Mouse (Mus musculus): Measurements from ENCODE around the gene Wdr73. TPM values are rescaled to one million over a fixed set of nuclear protein-coding genes. Genes with fewer than 3 reads are reported as not detected.

Gene Wdr73
- total and polyA plus RNA-seq, 3 experiments = 42.4 to 55.7 (median 48.1) TPM

DNA sequence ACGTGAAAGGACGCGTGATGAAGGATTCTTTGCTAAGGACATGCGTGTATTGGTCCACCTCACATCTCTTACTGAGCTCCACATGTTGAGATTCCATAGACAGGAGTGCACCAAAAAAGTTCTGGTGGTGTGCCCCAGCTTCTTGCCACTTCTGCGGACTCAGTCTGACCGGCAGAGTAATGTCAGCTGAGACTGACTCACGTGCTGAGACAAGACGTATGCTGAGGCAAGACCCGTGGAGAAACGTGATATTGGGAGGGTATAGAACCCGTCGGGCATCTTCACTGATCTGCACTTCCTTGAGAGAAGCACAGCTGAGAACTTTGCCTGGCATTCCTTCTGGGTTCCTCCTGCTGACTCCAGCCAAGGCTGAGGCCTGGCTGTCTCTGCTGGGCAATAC, 56.4 kb downstream of the Wdr73 start:
- Histone ChIP-seq H3K36me3 (replicated peaks in 1 of 2; ENCODE audit: control insufficient read depth in 1 of 2, insufficient read depth in 1 of 2, low read length in 1 of 2) (peaks cover 3 to 12% of the 10 kb centered on the region in 2 experiments), H3K9me3 (replicated peaks; ENCODE audit: low read length) (no peaks in the 10 kb centered on the region), H3K79me2 (replicated peaks; ENCODE audit: control insufficient read depth, extremely low read depth, insufficient read depth, poor library complexity, severe bottlenecking) (no peaks in the 10 kb centered on the region), H3K4me3 (replicated peaks in 1 of 3; ENCODE audit: low read depth in 2 of 3, low read length in 2 of 3, poor library complexity in 1 of 3) (no peak overlapping the region), H3K27ac (ENCODE audit: insufficient read depth, low read depth) (no peak overlapping the region), H3K4me2 (ENCODE audit: insufficient read depth, low read depth, poor library complexity, severe bottlenecking) (no peak overlapping the region), H3K9ac (ENCODE audit: insufficient read depth, low read depth) (no peak overlapping the region), H3K27me3 (replicated peaks) (no peaks in the 10 kb centered on the region), H3K4me1 (ENCODE audit: control insufficient read depth in 1 of 2, insufficient read depth in 2 of 2) (peaks cover 12 to 40% of the 10 kb centered on the region in 2 experiments; a peak in 3 of 4 replicates)
- dilution Hi-C loops (cut with MboI; ENCODE audit: extremely low pct_ligation_motif_present, extremely low pct_unique_long_range_greater_than_20kb, low sequenced_read_pairs) (no loop called here), in situ Hi-C loops (cut with MboI; ENCODE audit: low pct_ligation_motif_present, low pct_unique_long_range_greater_than_20kb, low sequenced_read_pairs) (loop anchor here (5.0 to 25.0 kb wide), 2 partner anchors 107 to 457 kb away; partner anchors contain the start of gene Fes)
- no peak for TF ChIP-seq CHD1 (IDR thresholded peaks at IDR 0.05; ENCODE audit: low read depth, low read length)
- no peak for TF ChIP-seq JUN (IDR thresholded peaks at IDR 0.05; ENCODE audit: insufficient read depth, low read depth, low read length)
- TF ChIP-seq ZMIZ1 (IDR thresholded peaks at IDR 0.05; ENCODE audit: low read depth, low read length) = no peak
- TF ChIP-seq NRF1 (IDR thresholded peaks at IDR 0.05; ENCODE audit: low read depth, low read length) = no peak
- no peak for TF ChIP-seq RAD21 (IDR thresholded peaks at IDR 0.05; ENCODE audit: low read depth, low read length)
- TF ChIP-seq PAX5 (IDR thresholded peaks at IDR 0.05; ENCODE audit: low read length) = no peak
- DNase-seq (ENCODE audit: extremely low read depth) = no peak

DNA sequence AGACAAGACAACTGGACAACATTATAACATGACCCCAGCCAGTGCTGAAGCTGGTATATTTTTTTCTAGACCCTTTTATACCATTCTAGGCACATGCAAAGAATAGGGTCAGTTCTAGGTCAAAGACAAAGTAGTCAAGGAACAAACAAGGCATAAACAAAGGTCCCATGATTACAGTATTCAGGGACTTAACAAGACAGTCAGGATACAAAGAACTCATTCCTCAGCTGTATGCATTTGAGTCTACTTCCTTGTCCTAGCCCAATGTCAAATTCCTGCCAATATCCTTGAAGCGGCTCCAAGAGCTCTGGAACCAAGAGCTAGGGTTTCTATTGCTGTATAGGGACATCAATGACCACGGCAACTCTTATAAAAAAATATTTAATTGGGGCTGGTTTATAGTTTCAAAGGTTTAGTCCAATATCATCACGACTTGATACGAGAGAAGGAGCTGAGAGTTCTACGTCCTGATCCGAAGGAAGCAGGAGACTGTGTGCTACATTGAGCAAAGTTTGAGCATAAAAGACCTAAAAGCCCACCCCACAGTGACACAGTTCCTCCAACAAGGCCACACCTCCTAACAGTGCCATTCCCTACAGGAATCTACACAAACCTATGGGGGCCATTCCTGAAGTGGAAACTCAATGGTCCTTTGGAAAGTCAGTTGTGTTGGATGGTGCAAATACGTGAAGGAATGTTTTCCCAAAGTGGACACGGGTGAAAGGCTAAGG, 57.0 kb downstream of the Wdr73 start:
- H3K9ac ChIP-seq (ENCODE audit: insufficient read depth, low read depth) = no peak overlapping the region

More for the DNA sequence above, 57.0 kb downstream of the Wdr73 start:
- H3K36me3 ChIP-seq (replicated peaks in 1 of 2; ENCODE audit: control insufficient read depth in 1 of 2, insufficient read depth in 1 of 2, low read length in 1 of 2) = peaks cover 3 to 12% of the 10 kb centered on the region in 2 experiments
- in situ Hi-C loops (cut with MboI; ENCODE audit: low pct_ligation_motif_present, low pct_unique_long_range_greater_than_20kb, low sequenced_read_pairs) (loop anchor here (25.0 kb wide), 1 partner anchor 457 kb away; the partner anchor contains the start of gene Fes), dilution Hi-C loops (cut with MboI; ENCODE audit: extremely low pct_ligation_motif_present, extremely low pct_unique_long_range_greater_than_20kb, low sequenced_read_pairs) (no loop called here)
- H3K4me2 ChIP-seq (ENCODE audit: insufficient read depth, low read depth, poor library complexity, severe bottlenecking) = no peak overlapping the region
- no peak overlapping the region for H3K4me3 ChIP-seq (replicated peaks in 1 of 3; ENCODE audit: low read depth in 2 of 3, low read length in 2 of 3, poor library complexity in 1 of 3)
- H3K27ac ChIP-seq (ENCODE audit: insufficient read depth, low read depth) = no peak overlapping the region
- TF ChIP-seq MXI1 (IDR thresholded peaks at IDR 0.05; ENCODE audit: low read depth, low read length) = no peak
- TF ChIP-seq MAFK (IDR thresholded peaks at IDR 0.05; ENCODE audit: insufficient replicate concordance, low read length) = no peak
- no peak for TF ChIP-seq ETS1 (conservative IDR thresholded peaks at IDR 0.05; ENCODE audit: low read depth, low read length)
- no peak for TF ChIP-seq NRF1 (IDR thresholded peaks at IDR 0.05; ENCODE audit: low read depth, low read length)
- TF ChIP-seq USF2 (conservative IDR thresholded peaks at IDR 0.05; ENCODE audit: low read depth, low read length) = no peak
- no peak for TF ChIP-seq MAZ (IDR thresholded peaks at IDR 0.05; ENCODE audit: low read depth, low read length)
- TF ChIP-seq E2F4 (IDR thresholded peaks at IDR 0.05; ENCODE audit: insufficient replicate concordance, low read depth, low read length) = no peak
- TF ChIP-seq ELF1 (IDR thresholded peaks at IDR 0.05; ENCODE audit: low read depth, low read length) = no peak
- TF ChIP-seq NELFE (IDR thresholded peaks at IDR 0.05; ENCODE audit: low read depth, low read length) = no peak
- no peak for TF ChIP-seq TCF12 (IDR thresholded peaks at IDR 0.05; ENCODE audit: low read depth, low read length)
- TF ChIP-seq CTCF (conservative IDR thresholded peaks at IDR 0.05 in 1 of 2, IDR thresholded peaks at IDR 0.05 in 1 of 2; ENCODE audit: low read depth in 2 of 2, low read length in 2 of 2) = no peak
- no peak for TF ChIP-seq POLR2A (IDR thresholded peaks at IDR 0.05; ENCODE audit: low read depth, low read length)
- TF ChIP-seq ZC3H11A (IDR thresholded peaks at IDR 0.05; ENCODE audit: low read depth, low read length) = no peak
- no peak for TF ChIP-seq EP300 (IDR thresholded peaks at IDR 0.05; ENCODE audit: low read length)
- TF ChIP-seq RCOR1 (conservative IDR thresholded peaks at IDR 0.05; ENCODE audit: low read depth, low read length) = no peak
- no peak for TF ChIP-seq POLR2AphosphoS2 (IDR thresholded peaks at IDR 0.05; ENCODE audit: low read depth, low read length)
- no peak for TF ChIP-seq SMC3 (IDR thresholded peaks at IDR 0.05; ENCODE audit: low read depth, low read length)
- TF ChIP-seq IRF4 (IDR thresholded peaks at IDR 0.05; ENCODE audit: low read depth, low read length) = no peak
- TF ChIP-seq CHD1 (IDR thresholded peaks at IDR 0.05; ENCODE audit: low read depth, low read length) = no peak
- no peaks in the 10 kb centered on the region for H3K27me3 ChIP-seq (replicated peaks)
- DNase-seq (ENCODE audit: extremely low read depth) = no peak
- no peaks in the 10 kb centered on the region for H3K79me2 ChIP-seq (replicated peaks; ENCODE audit: control insufficient read depth, extremely low read depth, insufficient read depth, poor library complexity, severe bottlenecking)
- no peaks in the 10 kb centered on the region for H3K9me3 ChIP-seq (replicated peaks; ENCODE audit: low read length)
- H3K4me1 ChIP-seq (ENCODE audit: control insufficient read depth in 1 of 2, insufficient read depth in 2 of 2) = peaks cover 12 to 41% of the 10 kb centered on the region in 2 experiments; a peak in 3 of 4 replicates

Data from CH12.LX (cell line).